Comparison of ENCODE assay signal across 8 mouse cellular contexts in genomic region chr7:16895511-16895910, GRCm38 (mm10). TPM values are rescaled to one million over a fixed set of nuclear protein-coding genes. Genes with fewer than 3 reads are reported as not detected.
DNase-seq lines count a peak whose midpoint lies in the region; ATAC-seq lines count a peak whose summit lies in the region.

No protein-coding gene starts in this region.

- DNase-seq in lung, postnatal 10 days, result no peak
- no peak for DNase-seq in urinary bladder, postnatal 36 days (ENCODE audit: low spot score in 2 of 2)
- no peak for DNase-seq in adrenal gland, postnatal 14 days
- no peak for DNase-seq in adrenal gland, postnatal 4 days (ENCODE audit: low spot score in 2 of 2)

- H3K9ac ChIP-seq in lung, embryonic 16.5 days (ENCODE audit: low read length), result no peak overlapping the region
- no peak overlapping the region for H3K9ac ChIP-seq in forebrain, embryonic 15.5 days (replicated peaks)
- 0 out of 2 replicates have a peak overlapping the region, but pooled peaks have one; percentile 8 for H3K9ac ChIP-seq in limb, embryonic 13.5 days
- 0 out of 2 replicates have a peak overlapping the region, but pooled peaks have one; percentile 40 for H3K9ac ChIP-seq in neural tube, embryonic 15.5 days (replicated peaks)

- ATAC-seq in lung, embryonic 16.5 days (ENCODE audit: low read depth), result no peak
- ATAC-seq in forebrain, embryonic 15.5 days (replicated peaks), result no peak
- ATAC-seq in limb, embryonic 13.5 days (ENCODE audit: low FRiP score, low read depth), result no peak
- ATAC-seq in neural tube, embryonic 15.5 days (ENCODE audit: low FRiP score), result no peak

- H3K36me3 ChIP-seq in lung, embryonic 16.5 days (ENCODE audit: control insufficient read depth, insufficient read depth, low read length), result no peaks in the 10 kb centered on the region
- H3K36me3 ChIP-seq in forebrain, embryonic 15.5 days, result no peaks in the 10 kb centered on the region
- H3K36me3 ChIP-seq in limb, embryonic 13.5 days, result peaks cover 7% of the 10 kb centered on the region
- no peaks in the 10 kb centered on the region for H3K36me3 ChIP-seq in neural tube, embryonic 15.5 days

- H3K4me3 ChIP-seq in lung, embryonic 16.5 days (ENCODE audit: low read length), result no peak overlapping the region; the same call in 1 of the 2 replicates
- no peak overlapping the region for H3K4me3 ChIP-seq in forebrain, embryonic 15.5 days
- peak overlapping the region; percentile 33 for H3K4me3 ChIP-seq in limb, embryonic 13.5 days
- peak overlapping the region; percentile 27 for H3K4me3 ChIP-seq in neural tube, embryonic 15.5 days (replicated peaks)

- peak overlapping the region; percentile 44 for H3K4me2 ChIP-seq in lung, embryonic 16.5 days (ENCODE audit: low read depth, low read length)
- peak overlapping the region; percentile 47 for H3K4me2 ChIP-seq in forebrain, embryonic 15.5 days (replicated peaks)
- H3K4me2 ChIP-seq in limb, embryonic 13.5 days (replicated peaks), result peak overlapping the region; percentile 76
- H3K4me2 ChIP-seq in neural tube, embryonic 15.5 days, result peak overlapping the region; percentile 58

- H3K27ac ChIP-seq in lung, embryonic 16.5 days (ENCODE audit: low read length), result no peak overlapping the region
- no peak overlapping the region for H3K27ac ChIP-seq in forebrain, embryonic 15.5 days (replicated peaks)
- H3K27ac ChIP-seq in limb, embryonic 13.5 days, result no peak overlapping the region
- no peak overlapping the region for H3K27ac ChIP-seq in neural tube, embryonic 15.5 days (replicated peaks)

- H3K4me1 ChIP-seq in lung, embryonic 16.5 days (replicated peaks; ENCODE audit: control insufficient read depth, insufficient read depth, low read length), result peaks cover 33% of the 10 kb centered on the region
- peaks cover 32% of the 10 kb centered on the region for H3K4me1 ChIP-seq in forebrain, embryonic 15.5 days
- peaks cover 58% of the 10 kb centered on the region for H3K4me1 ChIP-seq in limb, embryonic 13.5 days
- peaks cover 38% of the 10 kb centered on the region for H3K4me1 ChIP-seq in neural tube, embryonic 15.5 days

- no peaks in the 10 kb centered on the region for H3K9me3 ChIP-seq in lung, embryonic 16.5 days (ENCODE audit: control insufficient read depth, low read length)
- H3K9me3 ChIP-seq in forebrain, embryonic 15.5 days, result no peaks in the 10 kb centered on the region
- H3K9me3 ChIP-seq in limb, embryonic 13.5 days, result no peaks in the 10 kb centered on the region
- no peaks in the 10 kb centered on the region for H3K9me3 ChIP-seq in neural tube, embryonic 15.5 days (replicated peaks)

- 27% methylated on average over 10 of the region's 10 CpGs for WGBS in lung, embryonic 16.5 days
- 30% methylated on average over 10 of the region's 10 CpGs for WGBS in forebrain, embryonic 15.5 days
- WGBS in limb, embryonic 13.5 days, result 34% methylated on average over 10 of the region's 10 CpGs
- WGBS in neural tube, embryonic 15.5 days, result 24% methylated on average over 10 of the region's 10 CpGs

- H3K27me3 ChIP-seq in lung, embryonic 16.5 days (ENCODE audit: control insufficient read depth, insufficient read depth, low read depth, low read length), result peaks cover 22% of the 10 kb centered on the region
- H3K27me3 ChIP-seq in forebrain, embryonic 15.5 days, result peaks cover 12% of the 10 kb centered on the region; the same call in 1 of the 2 replicates
- H3K27me3 ChIP-seq in limb, embryonic 13.5 days, result no peaks in the 10 kb centered on the region
- peaks cover 25% of the 10 kb centered on the region for H3K27me3 ChIP-seq in neural tube, embryonic 15.5 days (replicated peaks)

RNA-seq across cellular contexts. Expression of gene Gng8, which starts 3.9 kb away (rescaled TPM):
- polyA plus RNA-seq in lung, embryonic 16.5 days (2015; fragmentation: Nextera tagmentation; extraction: Ambion mirVana), result 12.9 and 13.0 TPM in 2 replicates
- 4.4 TPM in 2 replicates for polyA plus RNA-seq in forebrain, embryonic 15.5 days (2015; fragmentation: Nextera tagmentation; extraction: Ambion mirVana)
- 15.4 and 16.0 TPM in 2 replicates for polyA plus RNA-seq in limb, embryonic 13.5 days (2015; fragmentation: Nextera tagmentation; extraction: Ambion mirVana)
- polyA plus RNA-seq in neural tube, embryonic 15.5 days (2015; fragmentation: Nextera tagmentation; extraction: Ambion mirVana), result 4.0 and 4.1 TPM in 2 replicates
- 0.59 and 0.60 TPM in 2 replicates for total RNA-seq in adrenal gland, postnatal 14 days (2021)
- 1 to 10 TPM; 2.4 to 4.0 TPM for total RNA-seq in adrenal gland, postnatal 4 days (2021)

RNA-seq across cellular contexts. Expression of gene Ptgir, which starts 10.8 kb away (rescaled TPM):
- polyA plus RNA-seq in lung, embryonic 16.5 days (2015; fragmentation: Nextera tagmentation; extraction: Ambion mirVana), result 2.6 and 2.8 TPM in 2 replicates
- polyA plus RNA-seq in forebrain, embryonic 15.5 days (2015; fragmentation: Nextera tagmentation; extraction: Ambion mirVana), result 0.13 and 0.29 TPM in 2 replicates
- polyA plus RNA-seq in limb, embryonic 13.5 days (2015; fragmentation: Nextera tagmentation; extraction: Ambion mirVana), result 2.0 TPM in 2 replicates
- 1.1 and 1.3 TPM in 2 replicates for polyA plus RNA-seq in neural tube, embryonic 15.5 days (2015; fragmentation: Nextera tagmentation; extraction: Ambion mirVana)
- 1.2 and 2.6 TPM in 2 replicates for total RNA-seq in adrenal gland, postnatal 14 days (2021)
- 1 to 10 TPM; 1.7 to 2.0 TPM for total RNA-seq in adrenal gland, postnatal 4 days (2021)

RNA-seq across cellular contexts. Expression of gene Dact3, which starts 20.4 kb away (rescaled TPM):
- polyA plus RNA-seq in lung, embryonic 16.5 days (2015; fragmentation: Nextera tagmentation; extraction: Ambion mirVana), result 2.1 and 2.2 TPM in 2 replicates
- polyA plus RNA-seq in forebrain, embryonic 15.5 days (2015; fragmentation: Nextera tagmentation; extraction: Ambion mirVana), result 3.3 and 3.4 TPM in 2 replicates
- polyA plus RNA-seq in limb, embryonic 13.5 days (2015; fragmentation: Nextera tagmentation; extraction: Ambion mirVana), result 5.1 and 6.1 TPM in 2 replicates
- 3.7 and 4.8 TPM in 2 replicates for polyA plus RNA-seq in neural tube, embryonic 15.5 days (2015; fragmentation: Nextera tagmentation; extraction: Ambion mirVana)
- 2.6 and 4.1 TPM in 2 replicates for total RNA-seq in adrenal gland, postnatal 14 days (2021)
- total RNA-seq in adrenal gland, postnatal 4 days (2021), result 10 to 100 TPM; 12.7 to 13.7 TPM

RNA-seq across cellular contexts. Expression of gene Calm3, which starts 28.4 kb away (rescaled TPM):
- polyA plus RNA-seq in lung, embryonic 16.5 days (2015; fragmentation: Nextera tagmentation; extraction: Ambion mirVana), result 116 and 118 TPM in 2 replicates
- polyA plus RNA-seq in forebrain, embryonic 15.5 days (2015; fragmentation: Nextera tagmentation; extraction: Ambion mirVana), result 291 and 305 TPM in 2 replicates
- polyA plus RNA-seq in limb, embryonic 13.5 days (2015; fragmentation: Nextera tagmentation; extraction: Ambion mirVana), result 103 and 115 TPM in 2 replicates
- polyA plus RNA-seq in neural tube, embryonic 15.5 days (2015; fragmentation: Nextera tagmentation; extraction: Ambion mirVana), result 336 and 404 TPM in 2 replicates
- total RNA-seq in adrenal gland, postnatal 14 days (2021), result 222 and 231 TPM in 2 replicates
- total RNA-seq in adrenal gland, postnatal 4 days (2021), result 100 to 1,000 TPM; 330 to 344 TPM

RNA-seq across cellular contexts. Expression of gene Pnmal2, which starts 49.0 kb away (rescaled TPM):
- polyA plus RNA-seq in lung, embryonic 16.5 days (2015; fragmentation: Nextera tagmentation; extraction: Ambion mirVana), result 5.1 and 5.5 TPM in 2 replicates
- 87.4 and 102 TPM in 2 replicates for polyA plus RNA-seq in forebrain, embryonic 15.5 days (2015; fragmentation: Nextera tagmentation; extraction: Ambion mirVana)
- polyA plus RNA-seq in limb, embryonic 13.5 days (2015; fragmentation: Nextera tagmentation; extraction: Ambion mirVana), result 22.7 and 23.4 TPM in 2 replicates
- polyA plus RNA-seq in neural tube, embryonic 15.5 days (2015; fragmentation: Nextera tagmentation; extraction: Ambion mirVana), result 117 and 137 TPM in 2 replicates
- total RNA-seq in adrenal gland, postnatal 14 days (2021), result 24.6 and 27.2 TPM in 2 replicates
- total RNA-seq in adrenal gland, postnatal 4 days (2021), result 10 to 100 TPM; 40.7 to 42.6 TPM

Comparison
In these comparisons a context has a peak if more than half of its experiments do, and no peak if none do; other contexts are left out.
1. H3K4me3 ChIP-seq: peak in limb, embryonic 13.5 days (single experiment) and neural tube, embryonic 15.5 days (single experiment); none in lung, embryonic 16.5 days (single experiment) and forebrain, embryonic 15.5 days (single experiment).
2. H3K9ac ChIP-seq: peak in limb, embryonic 13.5 days (single experiment) and neural tube, embryonic 15.5 days (single experiment); none in lung, embryonic 16.5 days (single experiment) and forebrain, embryonic 15.5 days (single experiment).
3. Peak in every context shown above with its lines, with median percentiles within 50 percentile points of each other: H3K4me2 ChIP-seq.